Mouse (Mus musculus): ENCODE measurements around the gene Cacna1a. TPM values are rescaled to one million over a fixed set of nuclear protein-coding genes. Genes with fewer than 3 reads are reported as not detected.

Cacna1a gene
- polyA plus RNA-seq, 1 experiment from 2014 or later: 4.5 TPM

DNA sequence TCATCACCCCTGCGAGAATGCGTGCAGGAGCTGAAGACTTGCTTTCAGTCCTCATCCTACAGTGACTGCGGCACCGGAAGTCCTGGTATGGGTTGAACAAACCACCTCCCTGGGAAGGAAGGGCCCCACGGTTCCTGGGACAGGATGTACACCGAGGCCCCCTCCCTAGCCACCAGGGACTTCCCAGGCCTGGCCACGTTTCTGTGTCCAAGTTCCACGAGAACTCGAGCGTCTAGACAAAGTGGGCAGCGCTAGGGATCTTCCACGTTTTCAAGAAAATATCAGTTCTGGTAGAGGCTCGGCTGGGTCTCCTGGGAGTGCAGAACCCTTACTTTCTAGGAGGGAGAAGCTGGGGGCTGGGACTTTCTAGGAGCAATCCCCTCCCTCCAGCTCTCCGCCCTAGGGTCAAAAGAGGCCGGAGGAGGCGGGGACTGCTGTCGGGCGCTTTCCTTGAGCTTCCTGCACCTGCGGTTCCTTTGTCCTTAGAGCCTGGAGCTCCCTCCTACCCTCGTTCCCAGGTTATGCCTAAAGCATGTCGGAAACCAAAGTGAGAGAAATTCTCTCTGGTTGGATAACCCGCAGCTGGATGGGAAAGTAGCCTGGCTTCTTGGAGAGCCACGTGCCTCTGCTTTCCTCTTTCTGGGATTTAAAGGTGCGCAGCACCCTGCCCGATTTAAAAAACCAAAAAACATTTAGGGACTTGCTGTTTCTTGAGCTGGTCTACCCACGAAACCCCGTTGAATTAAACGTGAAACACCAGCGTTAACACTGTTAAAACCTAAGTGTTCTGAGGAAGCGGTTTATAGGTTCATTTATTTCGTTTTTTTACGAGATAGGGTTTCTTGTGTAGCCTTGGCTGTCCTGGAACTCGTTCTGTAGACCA lies 271.9 kb downstream of the Cacna1a start:
- Histone ChIP-seq H3K4me1 (ENCODE audit: control insufficient read depth, insufficient read depth, low read length) (peaks cover 51% of the 10 kb centered on the region), H3K9ac (ENCODE audit: low read depth, low read length) (peak overlapping the region; percentile 92), H3K27me3 (replicated peaks; ENCODE audit: control insufficient read depth, insufficient read depth, low read length) (no peaks in the 10 kb centered on the region), H3K27ac (replicated peaks; ENCODE audit: low read depth, low read length) (peak overlapping the region; percentile 96), H3K36me3 (ENCODE audit: control insufficient read depth, insufficient read depth, low read length) (no peaks in the 10 kb centered on the region), H3K9me3 (ENCODE audit: control insufficient read depth, low read length) (no peaks in the 10 kb centered on the region), H3K4me2 (ENCODE audit: low read depth, low read length) (peak overlapping the region; percentile 88), H3K4me3 (ENCODE audit: low read depth, low read length) (peak overlapping the region; percentile 84)
- WGBS: 2% methylated on average over 33 of the region's 33 CpGs
- DNase-seq (ENCODE audit: low spot score) (peak; percentile 78), ATAC-seq (ENCODE audit: low read depth) (no peak)

GRCm38 (mm10) chr8:84660819-84661457 lies 272.7 kb downstream of the Cacna1a start:
- H3K9me3 ChIP-seq (ENCODE audit: control insufficient read depth, low read length): no peaks in the 10 kb centered on the region
- peak overlapping the region; percentile 96 for H3K27ac ChIP-seq (replicated peaks; ENCODE audit: low read depth, low read length)
- H3K4me1 ChIP-seq (ENCODE audit: control insufficient read depth, insufficient read depth, low read length): peaks cover 45% of the 10 kb centered on the region
- no peaks in the 10 kb centered on the region for H3K36me3 ChIP-seq (ENCODE audit: control insufficient read depth, insufficient read depth, low read length)
- no peak for ATAC-seq (ENCODE audit: low read depth)
- peak overlapping the region; percentile 92 for H3K9ac ChIP-seq (ENCODE audit: low read depth, low read length)
- peak; percentile 62 for DNase-seq (ENCODE audit: low spot score)
- H3K4me2 ChIP-seq (ENCODE audit: low read depth, low read length): peak overlapping the region; percentile 88
- peak overlapping the region; percentile 84 for H3K4me3 ChIP-seq (ENCODE audit: low read depth, low read length)
- 2% methylated on average over 20 of the region's 20 CpGs for WGBS
- no peaks in the 10 kb centered on the region for H3K27me3 ChIP-seq (replicated peaks; ENCODE audit: control insufficient read depth, insufficient read depth, low read length)

DNA sequence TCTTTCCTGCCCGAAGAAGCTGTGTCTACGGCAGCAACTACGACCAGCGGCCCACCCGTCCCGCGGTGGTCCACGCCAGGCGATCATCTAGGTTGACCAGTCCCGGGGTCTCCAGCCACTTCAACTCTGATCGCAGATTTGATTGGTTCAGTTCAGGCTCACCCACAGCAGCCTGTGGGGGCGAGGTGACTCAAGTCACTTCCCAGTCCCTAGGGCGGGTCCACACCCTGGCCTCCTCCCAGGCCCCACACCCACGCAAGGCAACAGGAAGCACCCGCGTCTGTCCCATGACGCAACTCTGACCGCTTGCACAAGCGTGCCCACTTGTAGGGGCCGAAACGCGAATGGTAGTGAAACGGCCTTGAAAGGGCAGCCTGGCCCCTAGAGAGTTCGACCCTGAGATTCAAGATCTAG lies 273.2 kb downstream of the Cacna1a start:
- Histone ChIP-seq H3K4me1 (ENCODE audit: control insufficient read depth, insufficient read depth, low read length) (peaks cover 43% of the 10 kb centered on the region), H3K36me3 (ENCODE audit: control insufficient read depth, insufficient read depth, low read length) (no peaks in the 10 kb centered on the region)

GRCm38 (mm10) chr8:84661961-84662571 lies 273.8 kb downstream of the Cacna1a start:
- H3K27ac ChIP-seq (replicated peaks; ENCODE audit: low read depth, low read length): peak overlapping the region; percentile 96
- peak overlapping the region; percentile 88 for H3K4me2 ChIP-seq (ENCODE audit: low read depth, low read length)
- DNase-seq (ENCODE audit: low spot score) (peak; percentile 66), ATAC-seq (ENCODE audit: low read depth) (peak; percentile 15; the same call in 1 of the 2 replicates)
- H3K4me3 ChIP-seq (ENCODE audit: low read depth, low read length): peak overlapping the region; percentile 84
- peaks cover 38% of the 10 kb centered on the region for H3K4me1 ChIP-seq (ENCODE audit: control insufficient read depth, insufficient read depth, low read length)
- H3K27me3 ChIP-seq (replicated peaks; ENCODE audit: control insufficient read depth, insufficient read depth, low read length): no peaks in the 10 kb centered on the region
- under 1% methylated on average over 37 of the region's 61 CpGs for WGBS
- H3K36me3 ChIP-seq (ENCODE audit: control insufficient read depth, insufficient read depth, low read length): no peaks in the 10 kb centered on the region
- H3K9me3 ChIP-seq (ENCODE audit: control insufficient read depth, low read length): no peaks in the 10 kb centered on the region
- H3K9ac ChIP-seq (ENCODE audit: low read depth, low read length): peak overlapping the region; percentile 92

More for the DNA sequence above, 273.2 kb downstream of the Cacna1a start:
- no peaks in the 10 kb centered on the region for H3K27me3 ChIP-seq (replicated peaks; ENCODE audit: control insufficient read depth, insufficient read depth, low read length)
- H3K27ac ChIP-seq (replicated peaks; ENCODE audit: low read depth, low read length): peak overlapping the region; percentile 96
- no peaks in the 10 kb centered on the region for H3K9me3 ChIP-seq (ENCODE audit: control insufficient read depth, low read length)
- ATAC-seq (ENCODE audit: low read depth): no peak
- H3K4me2 ChIP-seq (ENCODE audit: low read depth, low read length): peak overlapping the region; percentile 88
- DNase-seq (ENCODE audit: low spot score): peak; percentile 85
- H3K4me3 ChIP-seq (ENCODE audit: low read depth, low read length): peak overlapping the region; percentile 84
- H3K9ac ChIP-seq (ENCODE audit: low read depth, low read length): peak overlapping the region; percentile 92
- WGBS: under 1% methylated on average over 24 of the region's 24 CpGs

GRCm38 (mm10) chr8:84662581-84663065 lies 274.4 kb downstream of the Cacna1a start, which contains the start of gene Ier2:
TSS of gene Ier2 (minus strand) at chr8:84662852.
- H3K27me3 ChIP-seq (replicated peaks; ENCODE audit: control insufficient read depth, insufficient read depth, low read length): no peaks in the 10 kb centered on the region
- DNase-seq (ENCODE audit: low spot score) (peak; percentile 99), ATAC-seq (ENCODE audit: low read depth) (peak; percentile 83)
- no peaks in the 10 kb centered on the region for H3K9me3 ChIP-seq (ENCODE audit: control insufficient read depth, low read length)
- peaks cover 32% of the 10 kb centered on the region for H3K4me1 ChIP-seq (ENCODE audit: control insufficient read depth, insufficient read depth, low read length)
- WGBS: under 1% methylated on average over 27 of the region's 27 CpGs
- peak within 1 kb of the TSS; percentile 96 for H3K27ac ChIP-seq (replicated peaks; ENCODE audit: low read depth, low read length)
- H3K4me3 ChIP-seq (ENCODE audit: low read depth, low read length): peak within 1 kb of the TSS; percentile 84
- H3K4me2 ChIP-seq (ENCODE audit: low read depth, low read length): peak within 1 kb of the TSS; percentile 88
- H3K36me3 ChIP-seq (ENCODE audit: control insufficient read depth, insufficient read depth, low read length): no peaks in the 10 kb centered on the region
- H3K9ac ChIP-seq (ENCODE audit: low read depth, low read length): peak within 1 kb of the TSS; percentile 92

DNA sequence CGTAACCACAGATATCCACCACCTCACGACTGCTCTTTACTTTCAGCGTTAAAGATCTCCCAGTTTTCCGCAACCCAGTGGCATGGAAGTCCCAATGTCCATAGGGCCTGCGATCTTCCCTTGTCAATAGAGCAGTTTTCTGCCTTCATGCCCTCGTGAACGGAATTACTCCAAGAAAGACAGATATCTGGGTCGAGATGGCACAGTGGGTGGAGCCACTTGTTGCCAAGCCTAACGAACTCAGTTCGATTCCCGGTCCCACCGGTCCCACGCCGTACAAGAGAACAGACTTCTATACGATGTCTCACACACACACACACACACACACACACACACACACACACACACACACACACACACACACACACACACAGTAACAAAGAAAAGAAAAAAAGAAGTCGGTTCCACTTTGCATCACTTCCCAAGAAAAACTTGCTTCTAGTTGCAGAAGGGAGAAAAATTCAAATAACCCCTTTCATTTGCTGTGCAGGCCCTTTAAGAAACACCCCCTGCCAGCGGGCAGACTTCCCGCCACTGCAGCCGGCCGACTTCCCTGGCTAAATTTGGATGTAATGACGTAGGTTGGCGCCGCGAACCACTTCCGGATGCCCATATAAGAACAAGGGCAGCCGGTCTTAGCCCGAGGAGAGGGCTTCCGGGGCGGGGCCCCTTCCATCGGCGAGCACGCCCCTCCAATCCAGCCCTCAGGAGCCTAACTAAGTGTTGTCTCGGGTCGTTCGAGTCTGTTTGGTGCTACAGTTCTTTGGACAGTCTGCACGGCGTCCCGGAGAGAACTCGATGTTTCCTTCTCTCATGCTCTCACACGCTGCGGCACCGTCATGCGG lies 275.5 kb downstream of the Cacna1a start:
- no peaks in the 10 kb centered on the region for H3K27me3 ChIP-seq (replicated peaks; ENCODE audit: control insufficient read depth, insufficient read depth, low read length)
- H3K4me1 ChIP-seq (ENCODE audit: control insufficient read depth, insufficient read depth, low read length): peaks cover 27% of the 10 kb centered on the region
- H3K4me2 ChIP-seq (ENCODE audit: low read depth, low read length): peak overlapping the region; percentile 88
- 0 out of 2 replicates have a peak, but pooled peaks cover 9% of the 10 kb centered on the region for H3K36me3 ChIP-seq (ENCODE audit: control insufficient read depth, insufficient read depth, low read length)
- H3K27ac ChIP-seq (replicated peaks; ENCODE audit: low read depth, low read length): peak overlapping the region; percentile 96
- no peaks in the 10 kb centered on the region for H3K9me3 ChIP-seq (ENCODE audit: control insufficient read depth, low read length)
- WGBS: 2% methylated on average over 38 of the region's 43 CpGs
- peak overlapping the region; percentile 84 for H3K4me3 ChIP-seq (ENCODE audit: low read depth, low read length)
- DNase-seq (ENCODE audit: low spot score): peak; percentile 99
- ATAC-seq (ENCODE audit: low read depth): peak; percentile 83
- H3K9ac ChIP-seq (ENCODE audit: low read depth, low read length): peak overlapping the region; percentile 92

- H3K27me3 ChIP-seq (replicated peaks; ENCODE audit: control insufficient read depth, insufficient read depth, low read length): no peaks in the 10 kb centered on the region
- peaks cover 10% of the 10 kb centered on the region; the same call in 1 of the 2 replicates for H3K36me3 ChIP-seq (ENCODE audit: control insufficient read depth, insufficient read depth, low read length)
- WGBS: under 1% methylated on average over 29 of the region's 29 CpGs
- H3K4me3 ChIP-seq (ENCODE audit: low read depth, low read length): peak overlapping the region; percentile 84
- H3K9me3 ChIP-seq (ENCODE audit: control insufficient read depth, low read length): no peaks in the 10 kb centered on the region
- peak; percentile 31; the same call in 1 of the 2 replicates for ATAC-seq (ENCODE audit: low read depth)
- H3K4me2 ChIP-seq (ENCODE audit: low read depth, low read length): peak overlapping the region; percentile 88
- peak overlapping the region; percentile 96 for H3K27ac ChIP-seq (replicated peaks; ENCODE audit: low read depth, low read length)
- DNase-seq (ENCODE audit: low spot score): peak; percentile 91
- peaks cover 24% of the 10 kb centered on the region for H3K4me1 ChIP-seq (ENCODE audit: control insufficient read depth, insufficient read depth, low read length)
- peak overlapping the region; percentile 77 for H3K9ac ChIP-seq (ENCODE audit: low read depth, low read length)
These were observed 276.5 kb downstream of the Cacna1a start for GRCm38 (mm10) chr8:84664566-84665384.
